In the genomic region with DNA sequence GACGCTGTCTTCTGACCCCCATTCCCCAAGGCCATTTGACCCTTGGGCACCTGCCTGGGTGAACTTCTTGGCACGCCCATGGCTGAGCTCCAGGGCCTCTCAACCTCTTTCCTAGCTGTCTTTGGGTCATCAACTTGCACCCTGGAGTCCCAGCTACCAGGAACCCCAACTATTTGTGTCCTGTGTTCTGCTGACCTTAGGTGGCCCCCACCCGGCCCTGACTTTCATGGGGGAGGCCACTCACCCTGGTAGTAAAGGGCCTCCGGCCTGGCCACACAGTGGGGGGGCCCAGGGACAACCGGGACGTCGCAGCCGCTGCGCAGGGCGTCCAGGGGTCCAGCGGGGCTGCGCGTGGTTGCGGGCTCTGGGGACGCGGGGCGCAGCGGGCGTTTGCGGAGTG, we compare ENCODE assay signal across 9 mouse cellular contexts. TPM values are rescaled to one million over a fixed set of nuclear protein-coding genes. Genes with fewer than 3 reads are reported as not detected.
A peak's percentile ranks its signal among the peaks of the same experiment; 100 is the strongest.
DNase-seq lines count a peak whose midpoint lies in the region; ATAC-seq and TF ChIP-seq lines count a peak whose summit lies in the region.
"Had no signal": no experiment of that assay in that cellular context is flagged by ENCODE, and none has a peak within 500 bp of the region (broad histone marks: within the 10 kb centered on the region; RNA-seq: fewer than 3 reads in every experiment).

No protein-coding gene starts in this region.

- H3K4me2 ChIP-seq in embryonic facial prominence, embryonic 14.5 days (ENCODE audit: low read depth, low read length): peak overlapping the region; percentile 79
- H3K4me2 ChIP-seq in intestine, embryonic 14.5 days (ENCODE audit: low read length): peak overlapping the region; percentile 81
- peak overlapping the region; percentile 61 for H3K4me2 ChIP-seq in neural tube, embryonic 12.5 days (replicated peaks)

- H3K79me2 ChIP-seq in liver, adult 2 months (ENCODE audit: control insufficient read depth, insufficient read depth, low read length): peaks cover 10% of the 10 kb centered on the region; the same call in 1 of the 2 replicates

- peak overlapping the region; percentile 99 for H3K27ac ChIP-seq in liver, adult 2 months (replicated peaks; ENCODE audit: insufficient read depth, low read depth, low read length)
- 0 out of 2 replicates have a peak overlapping the region, but pooled peaks have one; percentile 21 for H3K27ac ChIP-seq in embryonic facial prominence, embryonic 14.5 days (replicated peaks; ENCODE audit: low read depth, low read length)
- peak overlapping the region; percentile 88 for H3K27ac ChIP-seq in intestine, embryonic 14.5 days (ENCODE audit: low read depth)
- H3K27ac ChIP-seq in neural tube, embryonic 12.5 days: no peak overlapping the region

- ATAC-seq in embryonic facial prominence, embryonic 14.5 days (ENCODE audit: low read depth): no peak
- ATAC-seq in intestine, embryonic 14.5 days (replicated peaks; ENCODE audit: low FRiP score, low TSS enrichment, low read depth): no peak
- ATAC-seq in neural tube, embryonic 12.5 days (ENCODE audit: low FRiP score, low read depth): no peak
- ATAC-seq in megakaryocyte progenitor cell, adult 5-6 weeks (replicated peaks; ENCODE audit: poor library complexity): no peak
- no peak for ATAC-seq in activated CD4-positive, CD25-positive, alpha-beta regulatory T cell, adult 4 months

- H3K36me3 ChIP-seq in liver, adult 2 months (ENCODE audit: control insufficient read depth, insufficient read depth, low read length): peaks cover 3% of the 10 kb centered on the region; the same call in 1 of the 2 replicates
- H3K36me3 ChIP-seq in embryonic facial prominence, embryonic 14.5 days (ENCODE audit: control insufficient read depth, insufficient read depth, low read length): no peaks in the 10 kb centered on the region
- no peaks in the 10 kb centered on the region for H3K36me3 ChIP-seq in intestine, embryonic 14.5 days (ENCODE audit: control insufficient read depth, insufficient read depth, low read length)
- H3K36me3 ChIP-seq in neural tube, embryonic 12.5 days: no peaks in the 10 kb centered on the region

- no peak for TF ChIP-seq POLR2A in liver, adult 2 months (IDR thresholded peaks at IDR 0.05; ENCODE audit: extremely low read depth, insufficient read depth, low read length)

- WGBS in liver, adult 2 months: 2% methylated on average over 20 of the region's 20 CpGs
- 16% methylated on average over 5 of the region's 20 CpGs for WGBS in embryonic facial prominence, embryonic 14.5 days
- WGBS in intestine, embryonic 14.5 days: 9% methylated on average over 16 of the region's 20 CpGs
- 5% methylated on average over 20 of the region's 20 CpGs for WGBS in neural tube, embryonic 12.5 days

- H3K9ac ChIP-seq in liver, adult 2 months (ENCODE audit: low read depth, low read length): peak overlapping the region; percentile 99
- peak overlapping the region; percentile 71 for H3K9ac ChIP-seq in embryonic facial prominence, embryonic 14.5 days (ENCODE audit: low read depth, low read length)
- H3K9ac ChIP-seq in intestine, embryonic 14.5 days (ENCODE audit: low read length): peak overlapping the region; percentile 66
- H3K9ac ChIP-seq in neural tube, embryonic 12.5 days: peak overlapping the region; percentile 59

- DNase-seq in liver, adult 2 months (ENCODE audit: extremely low read depth, low read depth, low spot score): peak; percentile 56
- DNase-seq in liver: no peak
- DNase-seq in embryonic facial prominence, embryonic 14.5 days (ENCODE audit: low spot score): no peak
- DNase-seq in intestine, embryonic 14.5 days (ENCODE audit: low spot score): no peak
- no peak for DNase-seq in ovary, postnatal 36 days (ENCODE audit: low spot score)

- no peaks in the 10 kb centered on the region for H3K27me3 ChIP-seq in liver, adult 2 months (ENCODE audit: control insufficient read depth, insufficient read depth, low read length)
- H3K27me3 ChIP-seq in embryonic facial prominence, embryonic 14.5 days (replicated peaks; ENCODE audit: control insufficient read depth, insufficient read depth, low read length): peaks cover 13% of the 10 kb centered on the region
- peaks cover 8% of the 10 kb centered on the region; the same call in 1 of the 2 replicates for H3K27me3 ChIP-seq in intestine, embryonic 14.5 days (replicated peaks; ENCODE audit: control insufficient read depth, insufficient read depth, low read length)
- H3K27me3 ChIP-seq in neural tube, embryonic 12.5 days (replicated peaks): peaks cover 50% of the 10 kb centered on the region

- peak overlapping the region; percentile 92 for H3K4me3 ChIP-seq in liver, adult 2 months (ENCODE audit: insufficient read depth, low read depth, low read length)
- peak overlapping the region; percentile 44 for H3K4me3 ChIP-seq in embryonic facial prominence, embryonic 14.5 days (ENCODE audit: low read depth, low read length)
- H3K4me3 ChIP-seq in intestine, embryonic 14.5 days (ENCODE audit: low read depth, low read length): peak overlapping the region; percentile 51
- H3K4me3 ChIP-seq in neural tube, embryonic 12.5 days: peak overlapping the region; percentile 32

- peaks cover 5% of the 10 kb centered on the region; the same call in 1 of the 2 replicates for H3K9me3 ChIP-seq in embryonic facial prominence, embryonic 14.5 days (ENCODE audit: control insufficient read depth, low read length)
- peaks cover 5% of the 10 kb centered on the region; the same call in 1 of the 2 replicates for H3K9me3 ChIP-seq in intestine, embryonic 14.5 days (ENCODE audit: control insufficient read depth, low read length)
- 0 out of 2 replicates have a peak, but pooled peaks cover 6% of the 10 kb centered on the region for H3K9me3 ChIP-seq in neural tube, embryonic 12.5 days

- H3K4me1 ChIP-seq in liver, adult 2 months (ENCODE audit: control insufficient read depth, insufficient read depth, low read length): peaks cover 37% of the 10 kb centered on the region
- H3K4me1 ChIP-seq in embryonic facial prominence, embryonic 14.5 days (ENCODE audit: control insufficient read depth, insufficient read depth, low read length): peaks cover 35% of the 10 kb centered on the region
- H3K4me1 ChIP-seq in intestine, embryonic 14.5 days (replicated peaks; ENCODE audit: control insufficient read depth, insufficient read depth, low read length): peaks cover 41% of the 10 kb centered on the region
- peaks cover 11% of the 10 kb centered on the region for H3K4me1 ChIP-seq in neural tube, embryonic 12.5 days

- no peak for TF ChIP-seq CTCF in liver, adult 2 months (IDR thresholded peaks at IDR 0.05; ENCODE audit: low read depth, low read length)

RNA-seq across cellular contexts. Expression of a gene that starts 0.4 kb away (rescaled TPM):
- 3.0 and 7.4 TPM in 2 replicates for total RNA-seq in liver, adult 2 months (2014; rRNA removed)
- 72.8 and 76.8 TPM in 2 replicates for polyA plus RNA-seq in liver, adult 2 months (2012; rRNA removed)
- polyA plus RNA-seq in embryonic facial prominence, embryonic 14.5 days (2014; fragmentation: Nextera tagmentation; extraction: Ambion mirVana): 4.3 and 4.6 TPM in 2 replicates
- polyA plus RNA-seq in intestine, embryonic 14.5 days (2014; fragmentation: Nextera tagmentation; extraction: Ambion mirVana): 9.5 and 13.5 TPM in 2 replicates
- 1.0 and 2.1 TPM in 2 replicates for polyA plus RNA-seq in neural tube, embryonic 12.5 days (2016; fragmentation: Nextera tagmentation; extraction: Ambion mirVana)
- total RNA-seq in megakaryocyte progenitor cell, adult 5-6 weeks (2015): 6.3 and 11.5 TPM in 2 replicates
- total RNA-seq in megakaryocyte progenitor cell, adult 5-6 weeks (2017): 1.6 and 4.6 TPM in 2 replicates
- 10 to 100 TPM; 15.9 to 19.5 TPM for polyA plus RNA-seq in activated CD4-positive, CD25-positive, alpha-beta regulatory T cell, adult 4 months (2017; shearing (Covaris generic))

RNA-seq across cellular contexts. Expression of a gene that starts 25.6 kb away (rescaled TPM):
- total RNA-seq in liver, adult 2 months (2014; rRNA removed): 17.4 and 17.8 TPM in 2 replicates
- 23.0 and 23.5 TPM in 2 replicates for polyA plus RNA-seq in liver, adult 2 months (2012; rRNA removed)
- polyA plus RNA-seq in embryonic facial prominence, embryonic 14.5 days (2014; fragmentation: Nextera tagmentation; extraction: Ambion mirVana): 4.7 TPM in 2 replicates
- polyA plus RNA-seq in intestine, embryonic 14.5 days (2014; fragmentation: Nextera tagmentation; extraction: Ambion mirVana): 13.5 and 14.0 TPM in 2 replicates
- polyA plus RNA-seq in neural tube, embryonic 12.5 days (2016; fragmentation: Nextera tagmentation; extraction: Ambion mirVana): 0.73 and 0.87 TPM in 2 replicates
- total RNA-seq in megakaryocyte progenitor cell, adult 5-6 weeks (2015): not detected in 2 replicates
- total RNA-seq in megakaryocyte progenitor cell, adult 5-6 weeks (2017): not detected in 2 replicates
- not detected for polyA plus RNA-seq in activated CD4-positive, CD25-positive, alpha-beta regulatory T cell, adult 4 months (2017; shearing (Covaris generic))

RNA-seq across cellular contexts. Expression of a gene that starts 29.6 kb away (rescaled TPM):
- not detected in 2 replicates for total RNA-seq in liver, adult 2 months (2014; rRNA removed)
- polyA plus RNA-seq in liver, adult 2 months (2012; rRNA removed): 0.11 TPM in 1 of 2 replicates, not detected in the other
- polyA plus RNA-seq in embryonic facial prominence, embryonic 14.5 days (2014; fragmentation: Nextera tagmentation; extraction: Ambion mirVana): 0.69 and 0.75 TPM in 2 replicates
- 0.31 and 0.42 TPM in 2 replicates for polyA plus RNA-seq in intestine, embryonic 14.5 days (2014; fragmentation: Nextera tagmentation; extraction: Ambion mirVana)
- 1.4 and 1.7 TPM in 2 replicates for polyA plus RNA-seq in neural tube, embryonic 12.5 days (2016; fragmentation: Nextera tagmentation; extraction: Ambion mirVana)
- not detected in 2 replicates for total RNA-seq in megakaryocyte progenitor cell, adult 5-6 weeks (2015)
- total RNA-seq in megakaryocyte progenitor cell, adult 5-6 weeks (2017): not detected in 2 replicates
- polyA plus RNA-seq in activated CD4-positive, CD25-positive, alpha-beta regulatory T cell, adult 4 months (2017; shearing (Covaris generic)): not detected
- total RNA-seq: adrenal gland, adult 18-20 months had no signal

RNA-seq across cellular contexts. Expression of a gene that starts 38.9 kb away (rescaled TPM):
- total RNA-seq in liver, adult 2 months (2014; rRNA removed): 0.09 and 0.34 TPM in 2 replicates
- 0.09 and 0.11 TPM in 2 replicates for polyA plus RNA-seq in liver, adult 2 months (2012; rRNA removed)
- not detected in 2 replicates for polyA plus RNA-seq in embryonic facial prominence, embryonic 14.5 days (2014; fragmentation: Nextera tagmentation; extraction: Ambion mirVana)
- not detected in 2 replicates for polyA plus RNA-seq in intestine, embryonic 14.5 days (2014; fragmentation: Nextera tagmentation; extraction: Ambion mirVana)
- not detected in 2 replicates for polyA plus RNA-seq in neural tube, embryonic 12.5 days (2016; fragmentation: Nextera tagmentation; extraction: Ambion mirVana)
- total RNA-seq in megakaryocyte progenitor cell, adult 5-6 weeks (2015): not detected in 2 replicates
- total RNA-seq in megakaryocyte progenitor cell, adult 5-6 weeks (2017): not detected in 2 replicates
- under 1 TPM in 1 of 2 experiments, not detected in 1; 0.40 TPM for polyA plus RNA-seq in activated CD4-positive, CD25-positive, alpha-beta regulatory T cell, adult 4 months (2017; shearing (Covaris generic))
- total RNA-seq: adrenal gland, adult 18-20 months had no signal

RNA-seq across cellular contexts. Expression of a gene that starts 51.4 kb away (rescaled TPM):
- 2.3 and 2.5 TPM in 2 replicates for total RNA-seq in liver, adult 2 months (2014; rRNA removed)
- polyA plus RNA-seq in liver, adult 2 months (2012; rRNA removed): 4.8 and 5.4 TPM in 2 replicates
- 101 and 114 TPM in 2 replicates for polyA plus RNA-seq in embryonic facial prominence, embryonic 14.5 days (2014; fragmentation: Nextera tagmentation; extraction: Ambion mirVana)
- polyA plus RNA-seq in intestine, embryonic 14.5 days (2014; fragmentation: Nextera tagmentation; extraction: Ambion mirVana): 89.6 and 93.4 TPM in 2 replicates
- 15.1 and 15.4 TPM in 2 replicates for polyA plus RNA-seq in neural tube, embryonic 12.5 days (2016; fragmentation: Nextera tagmentation; extraction: Ambion mirVana)
- not detected in 2 replicates for total RNA-seq in megakaryocyte progenitor cell, adult 5-6 weeks (2015)
- total RNA-seq in megakaryocyte progenitor cell, adult 5-6 weeks (2017): not detected in 2 replicates
- polyA plus RNA-seq in activated CD4-positive, CD25-positive, alpha-beta regulatory T cell, adult 4 months (2017; shearing (Covaris generic)): 1 to 10 TPM; 1.4 to 1.6 TPM

Comparison
In these comparisons a context has a peak if more than half of its experiments do, and no peak if none do; other contexts are left out.
1. H3K4me3 ChIP-seq: peak in every context shown above with its lines; median percentile 92 in liver, adult 2 months; 51 in intestine, embryonic 14.5 days; 44 in embryonic facial prominence, embryonic 14.5 days; 32 in neural tube, embryonic 12.5 days.